Mouse (Mus musculus): ENCODE data around the gene Uvssa.

DNA sequence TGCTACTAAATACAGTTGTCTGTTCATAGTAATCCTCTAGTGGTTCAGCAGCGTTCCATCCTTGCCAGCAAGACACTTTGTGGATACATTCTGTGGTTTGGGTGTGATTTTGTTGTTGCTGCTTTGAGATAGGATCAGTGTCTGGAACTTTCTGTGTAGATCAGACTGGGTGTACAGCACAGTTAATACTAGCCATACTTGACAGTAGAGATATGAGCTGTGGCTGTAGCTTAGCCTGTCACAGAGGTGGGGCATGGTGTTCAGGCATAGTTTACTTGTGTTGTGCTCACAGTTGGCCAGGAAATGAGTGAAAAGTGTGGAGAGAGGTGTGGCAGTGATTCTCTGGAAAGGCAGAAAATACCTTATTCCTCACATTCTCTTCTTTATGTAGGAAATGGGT is 20.9 kb upstream of the Uvssa start:
- TF ChIP-seq POLR2A (IDR thresholded peaks at IDR 0.05; ENCODE audit: low read depth, low read length) (no peak), CTCF (conservative IDR thresholded peaks at IDR 0.05; ENCODE audit: insufficient read depth, insufficient read length, low read depth, low read length) (no peak)

Data from kidney, adult 2 months (tissue).